Mouse (Mus musculus) small intestine, adult 2 months (tissue): ENCODE measurements at regions not wholly inside any gene's neighbourhood (a gene's known extent, or its start where the extent isn't known, plus 50 kb on each side); places are given as distances from the start of the nearest gene placed in this dataset.

Experiments
- CTCF ChIP-seq: fragments of 200-500 bp; IDR thresholded peaks from 2 replicates; pipeline ENCODE4 v1.5.1; 2012; ENCODE audit warnings: low read depth, mild to moderate bottlenecking, control low read depth, inconsistent platforms, low read length, moderate library complexity, mixed read lengths; ENCODE audit not compliant: insufficient replicate concordance, insufficient read length; ENCODE audit errors: extremely low read depth
- POLR2A ChIP-seq: fragments of 200-500 bp; IDR thresholded peaks from 2 replicates; pipeline ENCODE4 v1.6.1; 2012; ENCODE audit warnings: low read depth, mild to moderate bottlenecking, control low read depth, inconsistent platforms, low read length, moderate library complexity

DNA sequence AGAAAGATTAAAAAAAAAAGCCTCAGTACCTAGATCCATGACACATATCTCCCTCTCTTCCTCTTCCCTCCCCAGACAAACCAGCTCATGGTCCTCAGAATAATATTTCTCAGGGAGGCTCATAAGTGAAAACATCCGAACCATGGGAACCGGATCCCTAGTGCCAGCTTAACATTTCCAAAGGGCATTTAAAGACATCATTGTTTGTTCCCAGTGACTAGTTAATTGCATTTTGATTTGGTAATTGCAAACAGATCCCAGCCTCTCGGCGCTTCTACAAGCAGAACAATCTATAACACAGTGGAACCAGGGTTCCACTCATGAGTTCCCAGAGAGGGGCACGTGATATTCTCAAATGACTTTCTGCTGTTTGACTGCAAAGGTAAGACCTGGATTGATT is 376.7 kb upstream of the Xrcc4 start:
- TF ChIP-seq POLR2A, result no peak
- TF ChIP-seq CTCF, result no peak
